Mouse (Mus musculus) lung, embryonic 14.5 days (tissue): ENCODE measurements around the gene Tbc1d5. TPM values are rescaled to one million over a fixed set of nuclear protein-coding genes. Genes with fewer than 3 reads are reported as not detected.

ENCODE experiments used
- ATAC-seq: fragments of 200-750 bp; cut with Nextera tagmentation; 2 replicates; pipeline ENCODE4 v1.8.0; 2017; ENCODE audit warnings: mild to moderate bottlenecking, moderate TSS enrichment, moderate library complexity; ENCODE audit not compliant: insufficient read depth
- DNase-seq: peaks from one replicate; pipeline ENCODE4 v3.0.0-alpha.2; 2015
- H3K27ac ChIP-seq: fragments of 300-500 bp; sonication (generic); 2 replicates; pipeline ENCODE4 v1.5.1; 2014; ENCODE audit warnings: low read depth, mild to moderate bottlenecking, moderate library complexity
- H3K27me3 ChIP-seq: fragments of 300-500 bp; sonication (generic); 2 replicates; pipeline ENCODE4 v1.6.1; 2014; ENCODE audit warnings: low read length, control low read depth; ENCODE audit not compliant: insufficient read depth
- H3K36me3 ChIP-seq: fragments of 300-500 bp; sonication (generic); 2 replicates; pipeline ENCODE4 v1.6.1; 2014; ENCODE audit warnings: control low read depth; ENCODE audit not compliant: insufficient read depth
- H3K4me1 ChIP-seq: fragments of 300-500 bp; sonication (generic); 2 replicates; pipeline ENCODE4 v1.6.1; 2014; ENCODE audit warnings: antibody characterized with exemption, control low read depth; ENCODE audit not compliant: insufficient read depth
- H3K4me2 ChIP-seq: fragments of 300-500 bp; sonication (generic); 2 replicates; pipeline ENCODE4 v1.6.1; 2014; ENCODE audit warnings: mild to moderate bottlenecking
- H3K4me3 ChIP-seq: fragments of 300-500 bp; sonication (generic); 2 replicates; pipeline ENCODE4 v1.5.1; 2014; ENCODE audit warnings: low read depth, low read length
- H3K9ac ChIP-seq: fragments of 300-500 bp; sonication (generic); 2 replicates; pipeline ENCODE4 v1.6.1; 2014
- H3K9me3 ChIP-seq: fragments of 300-500 bp; sonication (generic); 2 replicates; pipeline ENCODE4 v1.6.1; 2016; ENCODE audit warnings: low read depth, low read length, control low read depth
- CTCF ChIP-seq: IDR thresholded peaks from 2 replicates; pipeline ENCODE4 v1.5.1; 2016; ENCODE audit warnings: antibody characterized with exemption, low read depth
- WGBS: fragments of 180-500 bp; shearing (Covaris S2); extraction: QIAGEN DNeasy Blood & Tissue Kit; methylation state at CpG from one replicate; pipeline ENCODE4 v1.1.7; 2014; 5-methylcytosine and 5-hydroxymethylcytosine counted together
- polyA plus RNA-seq: library from polyadenylated mRNA; unstranded; fragments of >200 nt; fragmentation: Nextera tagmentation; extraction: Ambion mirVana; gene quantifications from 2 replicates; pipeline ENCODE4 v1.2.1, GENCODE M21; 2014

Gene Tbc1d5
- polyA plus RNA-seq, 1 experiment from 2014 or later, result 13.4 TPM

GRCm38 (mm10) chr17:51172332-51172731 lies 6.8 kb downstream of the Tbc1d5 start:
- ATAC-seq (no peak), DNase-seq (no peak)
- H3K4me3 ChIP-seq, result no peak overlapping the region
- TF ChIP-seq CTCF, result no peak
- no peaks in the 10 kb centered on the region for H3K4me1 ChIP-seq
- H3K27ac ChIP-seq, result no peak overlapping the region
- WGBS, result 85% methylated on average over 1 of the region's 1 CpGs
- H3K4me2 ChIP-seq, result no peak overlapping the region
- no peaks in the 10 kb centered on the region for H3K9me3 ChIP-seq
- H3K9ac ChIP-seq, result no peak overlapping the region
- H3K27me3 ChIP-seq, result no peaks in the 10 kb centered on the region
- no peaks in the 10 kb centered on the region for H3K36me3 ChIP-seq

- ATAC-seq, result no peak
- Histone ChIP-seq H3K4me2 (no peak overlapping the region), H3K4me1 (no peaks in the 10 kb centered on the region), H3K4me3 (no peak overlapping the region), H3K9me3 (no peaks in the 10 kb centered on the region), H3K27me3 (no peaks in the 10 kb centered on the region), H3K27ac (no peak overlapping the region), H3K36me3 (no peaks in the 10 kb centered on the region), H3K9ac (no peak overlapping the region)
- TF ChIP-seq CTCF, result no peak
- 86% methylated on average over 3 of the region's 3 CpGs for WGBS
- no peak for DNase-seq
Measured at GRCm38 (mm10) chr17:51171504-51171903, 7.6 kb downstream of the Tbc1d5 start.

GRCm38 (mm10) chr17:51169911-51170310 lies 9.2 kb downstream of the Tbc1d5 start:
- H3K27me3 ChIP-seq, result no peaks in the 10 kb centered on the region
- 81% methylated on average over 4 of the region's 4 CpGs for WGBS
- no peak overlapping the region for H3K27ac ChIP-seq
- H3K9me3 ChIP-seq, result no peaks in the 10 kb centered on the region
- no peak overlapping the region for H3K9ac ChIP-seq
- no peak for DNase-seq
- no peak for TF ChIP-seq CTCF
- H3K4me2 ChIP-seq, result no peak overlapping the region
- no peak overlapping the region for H3K4me3 ChIP-seq
- H3K4me1 ChIP-seq, result no peaks in the 10 kb centered on the region
- no peak for ATAC-seq
- H3K36me3 ChIP-seq, result no peaks in the 10 kb centered on the region

- Histone ChIP-seq H3K9ac (no peak overlapping the region), H3K4me3 (no peak overlapping the region), H3K27ac (no peak overlapping the region), H3K4me1 (no peaks in the 10 kb centered on the region), H3K27me3 (no peaks in the 10 kb centered on the region), H3K36me3 (no peaks in the 10 kb centered on the region), H3K9me3 (no peaks in the 10 kb centered on the region), H3K4me2 (no peak overlapping the region)
- ATAC-seq (no peak), DNase-seq (no peak)
- no peak for TF ChIP-seq CTCF
Measured at GRCm38 (mm10) chr17:51162366-51162765, 16.8 kb downstream of the Tbc1d5 start.

- DNase-seq, result peak; percentile 21
- 84% methylated on average over 5 of the region's 5 CpGs for WGBS
- Histone ChIP-seq H3K9me3 (no peaks in the 10 kb centered on the region), H3K27me3 (no peaks in the 10 kb centered on the region), H3K4me2 (no peak overlapping the region), H3K4me1 (no peaks in the 10 kb centered on the region), H3K36me3 (no peaks in the 10 kb centered on the region), H3K4me3 (no peak overlapping the region), H3K9ac (no peak overlapping the region), H3K27ac (no peak overlapping the region)
- no peak for TF ChIP-seq CTCF
- ATAC-seq, result peak; percentile 54; the same call in 1 of the 2 replicates
Measured at GRCm38 (mm10) chr17:51159261-51159660, 19.9 kb downstream of the Tbc1d5 start.

GRCm38 (mm10) chr17:51150999-51151398 lies 28.2 kb downstream of the Tbc1d5 start:
- ATAC-seq, result no peak

GRCm38 (mm10) chr17:51144983-51145382 lies 34.2 kb downstream of the Tbc1d5 start:
- 83% methylated on average over 4 of the region's 4 CpGs for WGBS

More at GRCm38 (mm10) chr17:51150999-51151398, 28.2 kb downstream of the Tbc1d5 start:
- H3K4me1 ChIP-seq, result no peaks in the 10 kb centered on the region
- H3K36me3 ChIP-seq, result no peaks in the 10 kb centered on the region
- H3K9ac ChIP-seq, result no peak overlapping the region
- TF ChIP-seq CTCF, result no peak
- H3K27ac ChIP-seq, result no peak overlapping the region
- no peak overlapping the region for H3K4me3 ChIP-seq
- H3K4me2 ChIP-seq, result no peak overlapping the region
- WGBS, result 62% methylated on average over 3 of the region's 3 CpGs
- H3K9me3 ChIP-seq, result no peaks in the 10 kb centered on the region
- no peaks in the 10 kb centered on the region for H3K27me3 ChIP-seq
- DNase-seq, result no peak

GRCm38 (mm10) chr17:51142095-51142494 lies 37.1 kb downstream of the Tbc1d5 start:
- no peak overlapping the region for H3K27ac ChIP-seq
- no peak for TF ChIP-seq CTCF
- ATAC-seq (no peak), DNase-seq (no peak)
- no peak overlapping the region for H3K4me2 ChIP-seq
- H3K36me3 ChIP-seq, result no peaks in the 10 kb centered on the region
- H3K9ac ChIP-seq, result no peak overlapping the region
- no peaks in the 10 kb centered on the region for H3K9me3 ChIP-seq
- WGBS, result 85% methylated on average over 4 of the region's 4 CpGs
- no peaks in the 10 kb centered on the region for H3K4me1 ChIP-seq
- H3K27me3 ChIP-seq, result no peaks in the 10 kb centered on the region
- no peak overlapping the region for H3K4me3 ChIP-seq

More at GRCm38 (mm10) chr17:51144983-51145382, 34.2 kb downstream of the Tbc1d5 start:
- Histone ChIP-seq H3K4me3 (no peak overlapping the region), H3K9me3 (no peaks in the 10 kb centered on the region), H3K27me3 (no peaks in the 10 kb centered on the region), H3K36me3 (no peaks in the 10 kb centered on the region), H3K27ac (no peak overlapping the region), H3K9ac (no peak overlapping the region), H3K4me1 (no peaks in the 10 kb centered on the region), H3K4me2 (no peak overlapping the region)
- ATAC-seq (no peak), DNase-seq (no peak)
- TF ChIP-seq CTCF, result no peak
